8 mouse cellular contexts compared by ENCODE assay signal in genomic region chr11:121548996-121549842, GRCm38 (mm10). TPM values are rescaled to one million over a fixed set of nuclear protein-coding genes. Genes with fewer than 3 reads are reported as not detected.
DNase-seq lines count a peak whose midpoint lies in the region; ATAC-seq and TF ChIP-seq lines count a peak whose summit lies in the region.

No protein-coding gene starts in this region.

- peak; percentile 38 for TF ChIP-seq EP300 in liver, embryonic 14.5 days (IDR thresholded peaks at IDR 0.05; ENCODE audit: low read depth)

- H3K4me1 ChIP-seq in lung, embryonic 16.5 days (replicated peaks; ENCODE audit: control insufficient read depth, insufficient read depth, low read length): peaks cover 29% of the 10 kb centered on the region
- H3K4me1 ChIP-seq in erythroblast, embryonic 14.5 days (ENCODE audit: control insufficient read depth): peaks cover 85% of the 10 kb centered on the region
- H3K4me1 ChIP-seq in kidney, adult 2 months (ENCODE audit: control insufficient read depth, insufficient read depth, low read length): peaks cover 39% of the 10 kb centered on the region
- peaks cover 55 to 63% of the 10 kb centered on the region in 2 experiments for H3K4me1 ChIP-seq in liver, embryonic 14.5 days (replicated peaks; ENCODE audit: control insufficient read depth in 2 of 2, insufficient read depth in 2 of 2, low read length in 1 of 2)

- TF ChIP-seq CTCF in kidney, adult 2 months (conservative IDR thresholded peaks at IDR 0.05; ENCODE audit: insufficient read depth, insufficient read length, low read depth, low read length): no peak
- TF ChIP-seq CTCF in liver, embryonic 14.5 days (IDR thresholded peaks at IDR 0.05; ENCODE audit: low read depth): no peak

- no peak overlapping the region for H3K4me2 ChIP-seq in lung, embryonic 16.5 days (ENCODE audit: low read depth, low read length)
- peak overlapping the region; percentile 55 for H3K4me2 ChIP-seq in liver, embryonic 14.5 days (ENCODE audit: low read depth)

- no peak for DNase-seq in lung, adult 18-20 months
- peak; percentile 72 for DNase-seq in kidney, adult 2 months
- peak; percentile 41 to 61 (median 57) for DNase-seq in liver, embryonic 14.5 days (ENCODE audit: low read depth in 3 of 3, low spot score in 3 of 3)
- DNase-seq in spleen, postnatal 4 days (ENCODE audit: low spot score in 2 of 2): peak; percentile 51 to 72
- no peak for DNase-seq in cerebellum, adult 11-12 months
- DNase-seq in urinary bladder, adult 2 months (ENCODE audit: low spot score): no peak

- H3K9ac ChIP-seq in lung, embryonic 16.5 days (ENCODE audit: low read length): no peak overlapping the region
- peak overlapping the region; percentile 28 for H3K9ac ChIP-seq in liver, embryonic 14.5 days (replicated peaks)

- no peak for TF ChIP-seq POLR2A in kidney, adult 2 months (IDR thresholded peaks at IDR 0.05; ENCODE audit: low read depth, low read length)

- WGBS in lung, embryonic 16.5 days: 57% methylated on average over 12 of the region's 12 CpGs
- WGBS in kidney, adult 2 months: 67% methylated on average over 12 of the region's 12 CpGs
- 34% methylated on average over 12 of the region's 12 CpGs for WGBS in liver, embryonic 14.5 days (ENCODE audit: insufficient replicate concordance)

- ATAC-seq in lung, embryonic 16.5 days (ENCODE audit: low read depth): no peak
- peak; percentile 40 for ATAC-seq in liver, embryonic 14.5 days (ENCODE audit: insufficient read depth)

- H3K4me3 ChIP-seq in lung, embryonic 16.5 days (ENCODE audit: low read length): no peak overlapping the region
- peak overlapping the region; percentile 34 for H3K4me3 ChIP-seq in erythroblast, embryonic 14.5 days (replicated peaks)
- H3K4me3 ChIP-seq in kidney, adult 2 months (ENCODE audit: insufficient read depth, low read depth, low read length): no peak overlapping the region
- no peak overlapping the region for H3K4me3 ChIP-seq in liver, embryonic 14.5 days (ENCODE audit: insufficient read depth in 1 of 2, low read depth in 2 of 2, low read length in 2 of 2)

- H3K27me3 ChIP-seq in lung, embryonic 16.5 days (ENCODE audit: control insufficient read depth, insufficient read depth, low read depth, low read length): no peaks in the 10 kb centered on the region
- H3K27me3 ChIP-seq in erythroblast, embryonic 14.5 days (ENCODE audit: control insufficient read depth): no peaks in the 10 kb centered on the region
- no peaks in the 10 kb centered on the region for H3K27me3 ChIP-seq in kidney, adult 2 months (replicated peaks; ENCODE audit: control insufficient read depth, insufficient read depth, low read length)
- H3K27me3 ChIP-seq in liver, embryonic 14.5 days (ENCODE audit: control insufficient read depth, insufficient read depth, low read length): no peaks in the 10 kb centered on the region

- H3K27ac ChIP-seq in lung, embryonic 16.5 days (ENCODE audit: low read length): peak overlapping the region; percentile 79
- 0 out of 2 replicates have a peak overlapping the region, but pooled peaks have one; percentile 1 for H3K27ac ChIP-seq in kidney, adult 2 months (ENCODE audit: insufficient read depth, low read depth, low read length)
- H3K27ac ChIP-seq in liver, embryonic 14.5 days: peak overlapping the region; percentile 99

- H3K9me3 ChIP-seq in lung, embryonic 16.5 days (ENCODE audit: control insufficient read depth, low read length): no peaks in the 10 kb centered on the region
- H3K9me3 ChIP-seq in erythroblast, embryonic 14.5 days (ENCODE audit: control insufficient read depth, low read length): no peaks in the 10 kb centered on the region
- no peaks in the 10 kb centered on the region for H3K9me3 ChIP-seq in liver, embryonic 14.5 days (ENCODE audit: control insufficient read depth, low read length)

- H3K36me3 ChIP-seq in lung, embryonic 16.5 days (ENCODE audit: control insufficient read depth, insufficient read depth, low read length): no peaks in the 10 kb centered on the region
- H3K36me3 ChIP-seq in erythroblast, embryonic 14.5 days (ENCODE audit: control insufficient read depth): peaks cover 74% of the 10 kb centered on the region
- no peaks in the 10 kb centered on the region for H3K36me3 ChIP-seq in kidney, adult 2 months (ENCODE audit: control insufficient read depth, insufficient read depth, low read length)
- H3K36me3 ChIP-seq in liver, embryonic 14.5 days (replicated peaks; ENCODE audit: control insufficient read depth, insufficient read depth, low read depth): peaks cover 8% of the 10 kb centered on the region

RNA-seq across cellular contexts. Expression of gene Zfp750, which starts 30.1 kb away (rescaled TPM):
- 0.93 and 0.94 TPM in 2 replicates for polyA plus RNA-seq in lung, embryonic 16.5 days (2015; fragmentation: Nextera tagmentation; extraction: Ambion mirVana)
- not detected in 2 replicates for polyA plus RNA-seq in erythroblast, embryonic 14.5 days (2012)
- 3.0 and 3.3 TPM in 2 replicates for polyA plus RNA-seq in kidney, adult 2 months (2012; rRNA removed)
- 0.11 and 0.12 TPM in 2 replicates for polyA plus RNA-seq in liver, embryonic 14.5 days (2012; rRNA removed)
- polyA plus RNA-seq in liver, embryonic 14.5 days (2014; fragmentation: Nextera tagmentation; extraction: Ambion mirVana): 0.23 and 0.24 TPM in 2 replicates
- 11.4 and 15.0 TPM in 2 replicates for polyA plus RNA-seq in urinary bladder, adult 2 months (2012; rRNA removed)

Comparison
In these comparisons a context has a peak if more than half of its experiments do, and no peak if none do; other contexts are left out.
1. H3K27ac ChIP-seq: peak in every context shown above with its lines; median percentile 99 in liver, embryonic 14.5 days; 79 in lung, embryonic 16.5 days; 1 in kidney, adult 2 months.
2. DNase-seq: peak in kidney, adult 2 months (single experiment), liver, embryonic 14.5 days (3 of 3) and spleen, postnatal 4 days (2 of 2); none in lung, adult 18-20 months (0 of 2), cerebellum, adult 11-12 months (single experiment) and urinary bladder, adult 2 months (single experiment).